Mouse (Mus musculus): ENCODE results near the gene Ephb1.

- TF ChIP-seq CTCF (IDR thresholded peaks at IDR 0.05; ENCODE audit: control insufficient read depth, insufficient read depth, insufficient read length) (no peak), MYOG (IDR thresholded peaks at IDR 0.05; ENCODE audit: control insufficient read depth, extremely low read depth, insufficient read length) (no peak), MAX (IDR thresholded peaks at IDR 0.05) (no peak)
These were observed 354.8 kb downstream of the Ephb1 start for GRCm38 (mm10) chr9:101999690-102000089.
